Mouse (Mus musculus) Muller cell, postnatal 12 days (primary cell): ENCODE measurements around the gene Stx3.

Source experiments
- DNase-seq: peaks from one replicate; pipeline ENCODE4 v3.0.0-alpha.2; 2015; ENCODE audit errors: inconsistent ontology term

Stx3 gene

GRCm38 (mm10) chr19:11725915-11726314, 93.3 kb downstream of the Stx3 start:
- no peak for DNase-seq
